Mouse (Mus musculus): ENCODE data around the gene Sell. TPM values are rescaled to one million over a fixed set of nuclear protein-coding genes. Genes with fewer than 3 reads are reported as not detected.

Gene Sell
- polyA plus RNA-seq, 1 experiment: not detected

DNA sequence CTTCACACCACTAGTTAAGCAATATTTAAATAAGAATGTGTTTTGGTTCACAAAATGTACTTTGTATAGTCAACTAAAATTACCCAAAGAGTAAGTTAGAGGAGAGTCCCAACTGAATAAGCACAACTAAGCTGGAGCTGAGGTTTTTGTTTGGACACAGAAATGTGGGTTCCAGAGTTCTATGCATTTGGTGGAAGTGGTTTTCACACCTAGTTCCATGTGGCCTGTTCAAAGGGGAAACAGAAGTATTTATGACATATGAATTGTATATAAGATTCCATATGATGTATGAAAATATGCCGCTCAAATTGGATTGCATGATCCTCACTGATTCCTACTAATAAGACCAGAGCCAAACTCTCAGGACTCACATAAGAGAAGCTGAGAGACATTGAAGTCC is 13.6 kb downstream of the Sell start:
- TF ChIP-seq EP300 (IDR thresholded peaks at IDR 0.05; ENCODE audit: insufficient read depth, low read depth, low read length) (no peak), POLR2A (IDR thresholded peaks at IDR 0.05; ENCODE audit: insufficient read depth, low read length) (no peak), CTCF (IDR thresholded peaks at IDR 0.05; ENCODE audit: low read depth, low read length) (no peak)
- no peaks in the 10 kb centered on the region for H3K36me3 ChIP-seq (ENCODE audit: control insufficient read depth, insufficient read depth, low read length, poor library complexity, severe bottlenecking)
- no peaks in the 10 kb centered on the region for H3K4me1 ChIP-seq (ENCODE audit: control insufficient read depth, insufficient read depth, low read length)
- H3K27me3 ChIP-seq (ENCODE audit: control insufficient read depth, insufficient read depth, low read length, poor library complexity, severe bottlenecking): no peaks in the 10 kb centered on the region
- H3K27ac ChIP-seq (ENCODE audit: insufficient read depth, low read length): no peak overlapping the region
- H3K4me3 ChIP-seq (ENCODE audit: low read depth, low read length): no peak overlapping the region
- H3K9me3 ChIP-seq (replicated peaks; ENCODE audit: control insufficient read depth, insufficient read depth, low read length, poor library complexity, severe bottlenecking): no peaks in the 10 kb centered on the region
- H3K9ac ChIP-seq (ENCODE audit: low read depth, poor library complexity, severe bottlenecking): no peak overlapping the region

DNA sequence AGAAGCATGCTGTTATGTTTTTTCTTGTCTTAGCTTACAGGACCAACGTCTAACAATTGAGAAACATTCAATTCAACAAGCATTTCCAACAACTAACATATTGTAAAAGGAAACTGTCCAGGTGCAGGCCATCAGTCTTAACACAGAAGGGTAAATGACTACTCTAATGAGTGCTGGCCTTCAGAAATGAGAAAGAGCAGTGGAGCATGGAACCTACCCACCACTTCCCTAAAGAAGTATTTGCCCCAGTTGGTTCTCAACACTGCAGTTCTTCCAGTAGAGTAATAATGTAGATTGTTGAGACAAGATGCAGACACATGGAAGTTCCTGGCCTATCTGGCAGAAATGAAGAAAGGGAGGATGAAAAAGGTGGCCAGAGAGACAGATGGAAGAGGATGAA is 14.7 kb downstream of the Sell start:
- Histone ChIP-seq H3K27me3 (ENCODE audit: control insufficient read depth, insufficient read depth, low read length, poor library complexity, severe bottlenecking) (no peaks in the 10 kb centered on the region), H3K4me3 (ENCODE audit: low read depth, low read length) (no peak overlapping the region), H3K27ac (ENCODE audit: insufficient read depth, low read length) (no peak overlapping the region), H3K9ac (ENCODE audit: low read depth, poor library complexity, severe bottlenecking) (no peak overlapping the region), H3K36me3 (ENCODE audit: control insufficient read depth, insufficient read depth, low read length, poor library complexity, severe bottlenecking) (no peaks in the 10 kb centered on the region), H3K4me1 (ENCODE audit: control insufficient read depth, insufficient read depth, low read length) (no peaks in the 10 kb centered on the region), H3K9me3 (replicated peaks; ENCODE audit: control insufficient read depth, insufficient read depth, low read length, poor library complexity, severe bottlenecking) (no peaks in the 10 kb centered on the region)
- TF ChIP-seq CTCF (IDR thresholded peaks at IDR 0.05; ENCODE audit: low read depth, low read length) (no peak), EP300 (IDR thresholded peaks at IDR 0.05; ENCODE audit: insufficient read depth, low read depth, low read length) (no peak), POLR2A (IDR thresholded peaks at IDR 0.05; ENCODE audit: insufficient read depth, low read length) (no peak)

DNA sequence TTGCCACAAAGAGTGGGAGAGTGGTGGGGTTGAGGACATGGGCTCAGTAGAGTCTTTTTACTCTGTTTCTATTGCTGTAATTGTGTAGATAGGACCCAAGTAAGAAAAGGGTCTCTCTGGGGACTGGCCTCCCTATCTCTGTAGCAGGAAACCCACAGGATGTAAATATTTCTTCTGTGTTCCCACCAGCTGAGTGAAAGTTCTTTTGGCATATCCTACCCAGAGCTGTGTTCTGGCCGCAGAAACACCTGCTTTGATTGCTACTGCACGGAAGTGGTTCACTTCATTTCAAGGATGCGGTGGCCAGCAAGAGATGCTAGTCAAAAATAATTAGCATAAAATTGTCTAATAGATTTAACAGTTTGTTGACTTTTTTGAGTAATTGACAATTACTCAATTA is 15.2 kb downstream of the Sell start:
- no peaks in the 10 kb centered on the region for H3K4me1 ChIP-seq (ENCODE audit: control insufficient read depth, insufficient read depth, low read length)
- no peaks in the 10 kb centered on the region for H3K36me3 ChIP-seq (ENCODE audit: control insufficient read depth, insufficient read depth, low read length, poor library complexity, severe bottlenecking)
- no peak overlapping the region for H3K27ac ChIP-seq (ENCODE audit: insufficient read depth, low read length)
- no peaks in the 10 kb centered on the region for H3K9me3 ChIP-seq (replicated peaks; ENCODE audit: control insufficient read depth, insufficient read depth, low read length, poor library complexity, severe bottlenecking)
- TF ChIP-seq POLR2A (IDR thresholded peaks at IDR 0.05; ENCODE audit: insufficient read depth, low read length): no peak
- TF ChIP-seq EP300 (IDR thresholded peaks at IDR 0.05; ENCODE audit: insufficient read depth, low read depth, low read length): no peak
- no peak for TF ChIP-seq CTCF (IDR thresholded peaks at IDR 0.05; ENCODE audit: low read depth, low read length)
- no peaks in the 10 kb centered on the region for H3K27me3 ChIP-seq (ENCODE audit: control insufficient read depth, insufficient read depth, low read length, poor library complexity, severe bottlenecking)
- no peak overlapping the region for H3K4me3 ChIP-seq (ENCODE audit: low read depth, low read length)
- no peak overlapping the region for H3K9ac ChIP-seq (ENCODE audit: low read depth, poor library complexity, severe bottlenecking)

DNA sequence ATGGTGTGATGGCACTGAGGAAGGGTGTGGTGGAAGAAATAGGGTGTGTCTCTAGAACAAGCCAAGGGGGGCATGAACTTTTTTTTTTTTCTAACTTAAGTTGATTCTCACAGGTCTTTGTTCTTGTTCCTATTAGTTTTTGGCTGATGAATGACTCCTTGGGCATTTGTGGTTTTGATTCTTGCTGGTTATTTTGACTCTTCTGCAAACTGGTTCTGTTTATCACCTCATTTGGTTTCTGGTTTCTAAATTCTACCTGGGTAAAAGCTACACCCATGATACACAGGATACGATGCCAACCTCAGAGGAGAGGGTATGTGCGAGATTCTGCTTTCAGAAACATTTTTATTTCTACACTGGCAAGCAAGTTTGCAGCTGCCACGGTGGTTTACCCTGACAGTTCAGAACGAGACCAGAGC is 16.6 kb downstream of the Sell start:
- no peak for TF ChIP-seq CTCF (IDR thresholded peaks at IDR 0.05; ENCODE audit: low read depth, low read length)
- H3K27me3 ChIP-seq (ENCODE audit: control insufficient read depth, insufficient read depth, low read length, poor library complexity, severe bottlenecking): no peaks in the 10 kb centered on the region
- no peaks in the 10 kb centered on the region for H3K4me1 ChIP-seq (ENCODE audit: control insufficient read depth, insufficient read depth, low read length)
- no peak overlapping the region for H3K27ac ChIP-seq (ENCODE audit: insufficient read depth, low read length)
- H3K9me3 ChIP-seq (replicated peaks; ENCODE audit: control insufficient read depth, insufficient read depth, low read length, poor library complexity, severe bottlenecking): no peaks in the 10 kb centered on the region
- H3K36me3 ChIP-seq (ENCODE audit: control insufficient read depth, insufficient read depth, low read length, poor library complexity, severe bottlenecking): no peaks in the 10 kb centered on the region
- H3K4me3 ChIP-seq (ENCODE audit: low read depth, low read length): no peak overlapping the region
- no peak overlapping the region for H3K9ac ChIP-seq (ENCODE audit: low read depth, poor library complexity, severe bottlenecking)

DNA sequence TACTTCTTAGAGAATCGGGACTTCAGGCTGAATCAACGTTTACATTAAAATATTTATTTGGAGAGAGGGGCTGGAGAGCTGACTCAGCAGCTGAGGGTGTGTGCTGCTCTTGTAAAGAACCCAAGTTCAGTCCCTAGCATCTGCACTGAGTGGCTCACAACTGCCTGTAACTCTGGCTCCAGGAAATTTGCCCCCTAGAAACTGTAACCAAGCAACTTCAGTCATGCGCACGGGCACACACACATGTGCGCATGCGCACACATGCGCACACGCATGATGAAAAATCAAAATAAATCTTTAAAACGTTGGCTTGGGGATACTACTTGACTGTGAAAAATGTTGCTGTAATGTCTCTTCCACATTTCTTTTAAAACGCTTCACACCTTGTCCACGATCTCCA is 17.3 kb downstream of the Sell start:
- no peaks in the 10 kb centered on the region for H3K36me3 ChIP-seq (ENCODE audit: control insufficient read depth, insufficient read depth, low read length, poor library complexity, severe bottlenecking)
- no peak for TF ChIP-seq CTCF (IDR thresholded peaks at IDR 0.05; ENCODE audit: low read depth, low read length)
- TF ChIP-seq POLR2A (IDR thresholded peaks at IDR 0.05; ENCODE audit: insufficient read depth, low read length): no peak
- TF ChIP-seq EP300 (IDR thresholded peaks at IDR 0.05; ENCODE audit: insufficient read depth, low read depth, low read length): no peak
- H3K27me3 ChIP-seq (ENCODE audit: control insufficient read depth, insufficient read depth, low read length, poor library complexity, severe bottlenecking): no peaks in the 10 kb centered on the region
- H3K9me3 ChIP-seq (replicated peaks; ENCODE audit: control insufficient read depth, insufficient read depth, low read length, poor library complexity, severe bottlenecking): no peaks in the 10 kb centered on the region
- no peak overlapping the region for H3K27ac ChIP-seq (ENCODE audit: insufficient read depth, low read length)
- no peaks in the 10 kb centered on the region for H3K4me1 ChIP-seq (ENCODE audit: control insufficient read depth, insufficient read depth, low read length)
- H3K9ac ChIP-seq (ENCODE audit: low read depth, poor library complexity, severe bottlenecking): no peak overlapping the region
- no peak overlapping the region for H3K4me3 ChIP-seq (ENCODE audit: low read depth, low read length)

DNA sequence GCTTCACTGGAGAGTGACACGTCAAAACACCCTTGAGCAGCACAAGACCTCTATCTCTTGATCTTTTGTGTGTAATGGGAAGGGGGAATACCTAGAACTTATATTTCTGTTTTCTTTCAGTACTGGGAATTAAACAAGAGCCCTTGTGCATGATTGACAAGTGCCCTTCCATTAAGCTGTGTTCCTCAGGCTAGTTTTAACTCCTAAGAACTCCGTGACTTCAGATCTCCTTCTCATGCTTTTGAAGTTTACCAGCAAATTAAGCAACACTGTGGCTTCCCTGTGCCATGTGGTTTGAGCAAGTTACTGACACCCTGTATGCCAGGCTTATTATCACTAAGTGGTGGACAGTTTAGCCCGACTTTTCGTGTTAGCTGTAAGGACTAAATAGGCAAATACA is 21.3 kb downstream of the Sell start:
- Histone ChIP-seq H3K27ac (ENCODE audit: insufficient read depth, low read length) (no peak overlapping the region), H3K36me3 (ENCODE audit: control insufficient read depth, insufficient read depth, low read length, poor library complexity, severe bottlenecking) (no peaks in the 10 kb centered on the region), H3K9ac (ENCODE audit: low read depth, poor library complexity, severe bottlenecking) (no peak overlapping the region), H3K4me1 (ENCODE audit: control insufficient read depth, insufficient read depth, low read length) (no peaks in the 10 kb centered on the region), H3K9me3 (replicated peaks; ENCODE audit: control insufficient read depth, insufficient read depth, low read length, poor library complexity, severe bottlenecking) (no peaks in the 10 kb centered on the region), H3K27me3 (ENCODE audit: control insufficient read depth, insufficient read depth, low read length, poor library complexity, severe bottlenecking) (no peaks in the 10 kb centered on the region), H3K4me3 (ENCODE audit: low read depth, low read length) (no peak overlapping the region)
- TF ChIP-seq CTCF (IDR thresholded peaks at IDR 0.05; ENCODE audit: low read depth, low read length) (no peak), EP300 (IDR thresholded peaks at IDR 0.05; ENCODE audit: insufficient read depth, low read depth, low read length) (no peak), POLR2A (IDR thresholded peaks at IDR 0.05; ENCODE audit: insufficient read depth, low read length) (no peak)

Data from ES-Bruce4 (cell line).